Mouse (Mus musculus) liver, postnatal 0 days (tissue): ENCODE measurements around the gene Kpnb1.

Source experiments
- CTCF ChIP-seq: sonication (generic); IDR thresholded peaks from 2 replicates; pipeline ENCODE4 v1.5.1; 2016; ENCODE audit warnings: antibody characterized with exemption, low read depth
- EP300 ChIP-seq: IDR thresholded peaks from 2 replicates; pipeline ENCODE4 v1.6.1; 2016; ENCODE audit warnings: antibody characterized with exemption, low read depth, mild to moderate bottlenecking

GRCm38 (mm10) chr11:97223485-97223884 lies 35.8 kb upstream of the Kpnb1 start:
- TF ChIP-seq CTCF (no peak), EP300 (no peak)
